Mouse (Mus musculus): ENCODE measurements around the gene Gstt1. TPM values are rescaled to one million over a fixed set of nuclear protein-coding genes. Genes with fewer than 3 reads are reported as not detected.
"Not testable (repeated sequence)": the region's sequence is repeated elsewhere in the genome, so short reads cannot be mapped to it uniquely, and the experiment has no call there.

Gene Gstt1
- 1 to 10 TPM; 5.5 to 6.2 TPM for total RNA-seq (2021)
- long read RNA-seq, experiment 1, transcript Gstt1-201 (5 exons, 1,037 nt): major isoform, 5 of 5 reads
- long read RNA-seq, experiment 1, partial matches to known transcripts: 0 of 5 reads
- long read RNA-seq, experiment 1, other reads (novel, unspliced or antisense): 0 of 5 reads
- long read RNA-seq, experiment 2, transcript Gstt1-201 (5 exons, 1,037 nt): major isoform, 5 of 8 reads
- long read RNA-seq, experiment 2, partial matches to known transcripts: 1 of 8 reads
- long read RNA-seq, experiment 2, other reads (novel, unspliced or antisense): 2 of 8 reads

DNA sequence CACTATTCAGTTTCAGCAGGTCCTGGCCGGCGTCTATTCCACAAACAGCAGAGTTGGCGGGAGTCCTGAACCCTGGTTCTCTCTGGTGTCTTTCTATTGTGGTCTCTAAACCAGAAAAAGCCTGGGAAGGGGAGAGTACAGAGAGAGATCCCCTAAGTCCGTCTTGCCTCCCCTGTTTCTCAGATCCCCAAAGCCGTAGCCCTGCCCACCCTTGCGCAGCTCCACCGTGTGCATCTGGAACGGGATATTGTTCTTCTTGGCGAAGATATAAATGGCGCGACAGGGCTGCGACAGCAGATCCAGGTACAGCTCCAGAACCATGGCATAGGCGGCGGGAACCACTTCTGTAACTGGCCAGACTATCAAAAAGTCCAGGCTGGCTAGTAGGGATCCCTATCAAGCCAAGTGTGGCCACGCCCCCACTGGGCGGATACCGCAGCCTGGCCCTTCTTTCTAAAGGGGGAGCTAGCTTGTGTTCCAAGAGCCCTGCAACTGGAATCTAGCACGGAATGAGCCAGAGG lies at the start of gene Gstt1:
Gstt1 (minus strand) TSS at position 409 of the 521 bp plus-strand sequence.
- DNase-seq: peak; percentile 64

DNA sequence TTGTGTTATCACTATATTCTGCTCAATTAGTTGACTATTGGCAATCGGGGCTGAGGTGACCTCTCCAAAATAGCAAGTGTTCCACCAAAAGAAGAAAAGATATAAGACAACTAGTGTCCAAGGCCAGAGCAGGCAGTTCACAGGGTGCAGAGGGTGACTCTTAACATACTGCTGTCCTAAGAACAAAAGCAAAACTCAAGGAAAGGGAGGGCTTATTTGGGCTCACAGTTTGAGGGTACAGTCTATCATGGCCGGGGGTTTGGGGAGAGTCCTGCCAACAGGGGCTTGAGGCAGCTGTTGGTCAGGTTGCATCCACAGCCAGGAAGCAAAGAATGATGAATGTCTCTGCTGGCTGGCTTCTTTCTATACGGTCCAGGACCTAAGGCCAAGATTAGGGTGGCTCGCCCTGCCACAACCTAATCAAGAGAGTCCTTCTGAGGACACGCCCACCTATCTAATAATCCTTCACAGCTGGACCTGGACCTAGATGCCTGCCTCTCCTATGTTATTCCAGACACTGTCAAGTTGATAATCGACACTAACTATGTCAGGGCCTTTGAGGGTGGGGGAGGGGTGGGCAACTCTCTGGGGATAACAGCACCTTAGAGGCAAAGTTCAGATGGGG lies 47.0 kb upstream of the Gstt1 start:
- no peak for DNase-seq

DNA sequence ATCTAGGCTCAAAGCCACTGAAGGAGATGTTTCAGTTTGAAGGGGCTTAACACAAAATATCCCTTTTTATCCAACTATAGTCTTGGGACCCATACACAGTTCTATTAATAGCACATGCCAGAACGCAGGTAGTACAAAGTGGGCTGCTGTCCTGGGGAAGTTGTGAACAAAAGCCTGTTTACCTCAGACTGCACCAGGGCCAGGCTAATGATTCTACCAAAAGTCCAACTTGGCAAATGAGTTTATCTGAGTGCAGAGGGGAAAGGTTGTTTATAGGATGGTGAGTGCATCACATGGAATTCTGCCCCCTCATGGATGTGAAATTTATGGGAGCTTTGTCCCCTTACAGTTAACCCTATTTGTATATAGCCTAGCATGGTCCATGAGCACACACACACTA lies 46.4 kb upstream of the Gstt1 start:
- no peak for DNase-seq

DNA sequence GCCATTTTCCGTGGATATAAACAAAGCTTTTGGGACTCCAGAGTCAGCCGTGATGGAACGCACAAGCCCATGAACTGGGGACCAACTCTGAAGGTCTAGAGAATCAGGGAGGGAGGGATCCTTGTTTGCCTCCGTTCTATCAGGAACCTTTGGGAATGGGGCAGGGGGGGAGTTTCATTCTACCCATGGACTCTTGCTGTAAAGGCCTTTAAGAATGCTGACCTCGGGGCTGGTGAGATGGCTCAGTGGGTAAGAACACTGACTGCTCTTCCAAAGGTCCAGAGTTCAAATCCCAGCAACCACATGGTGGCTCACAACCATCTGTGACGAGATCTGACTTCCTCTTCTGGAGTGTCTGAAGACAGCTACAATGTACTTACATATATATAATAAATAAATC lies 45.5 kb upstream of the Gstt1 start:
- DNase-seq: not testable (repeated sequence)

DNA sequence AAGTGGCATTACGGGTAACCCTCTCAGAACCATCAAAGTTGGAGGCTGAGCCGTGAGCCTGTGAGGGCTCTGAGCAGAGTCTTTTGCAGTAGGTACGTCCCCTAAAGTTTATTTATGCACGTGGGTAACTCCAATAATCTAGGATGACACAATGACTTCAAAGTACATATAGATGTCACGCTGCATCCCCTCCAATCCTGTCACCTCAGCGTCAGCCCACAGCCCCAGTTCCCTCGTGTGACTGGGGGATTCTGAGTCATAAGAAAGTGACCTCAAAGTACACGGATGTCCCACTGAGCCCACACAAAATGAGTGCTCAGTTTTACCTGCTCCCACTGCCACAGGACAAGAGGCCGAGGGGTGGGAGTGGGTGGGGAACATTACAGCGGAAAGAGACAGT lies 40.7 kb upstream of the Gstt1 start:
- DNase-seq: no peak

DNA sequence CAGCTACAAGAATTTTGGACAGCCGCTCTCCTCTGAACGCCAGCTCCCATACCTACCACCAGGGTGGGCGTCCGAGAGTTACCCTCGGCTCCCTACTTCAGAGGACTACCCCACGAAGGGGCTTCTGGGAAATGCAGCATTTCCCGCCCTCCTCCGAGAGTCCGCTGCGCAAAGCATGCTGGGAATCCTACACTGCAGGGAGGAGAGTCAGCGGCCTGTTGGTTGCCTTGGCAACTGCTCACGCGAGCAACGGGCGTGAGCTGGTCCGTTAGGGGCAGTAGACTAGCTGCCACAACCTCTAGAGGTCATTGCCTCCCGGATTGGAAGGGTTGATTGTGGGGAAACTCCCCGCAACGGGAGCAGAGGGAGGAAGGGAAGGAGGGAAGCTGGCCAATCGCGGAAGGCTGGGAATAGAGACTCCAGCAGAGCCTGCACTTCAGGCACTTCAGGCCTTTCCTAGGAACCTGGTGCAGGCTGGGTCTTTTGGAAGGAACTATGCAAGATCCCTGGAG lies 38.9 kb upstream of the Gstt1 start, which contains the start of gene Gstt2:
Gstt2 (minus strand) TSS at position 177 of the 512 bp plus-strand sequence.
- peak; percentile 91 for DNase-seq

DNA sequence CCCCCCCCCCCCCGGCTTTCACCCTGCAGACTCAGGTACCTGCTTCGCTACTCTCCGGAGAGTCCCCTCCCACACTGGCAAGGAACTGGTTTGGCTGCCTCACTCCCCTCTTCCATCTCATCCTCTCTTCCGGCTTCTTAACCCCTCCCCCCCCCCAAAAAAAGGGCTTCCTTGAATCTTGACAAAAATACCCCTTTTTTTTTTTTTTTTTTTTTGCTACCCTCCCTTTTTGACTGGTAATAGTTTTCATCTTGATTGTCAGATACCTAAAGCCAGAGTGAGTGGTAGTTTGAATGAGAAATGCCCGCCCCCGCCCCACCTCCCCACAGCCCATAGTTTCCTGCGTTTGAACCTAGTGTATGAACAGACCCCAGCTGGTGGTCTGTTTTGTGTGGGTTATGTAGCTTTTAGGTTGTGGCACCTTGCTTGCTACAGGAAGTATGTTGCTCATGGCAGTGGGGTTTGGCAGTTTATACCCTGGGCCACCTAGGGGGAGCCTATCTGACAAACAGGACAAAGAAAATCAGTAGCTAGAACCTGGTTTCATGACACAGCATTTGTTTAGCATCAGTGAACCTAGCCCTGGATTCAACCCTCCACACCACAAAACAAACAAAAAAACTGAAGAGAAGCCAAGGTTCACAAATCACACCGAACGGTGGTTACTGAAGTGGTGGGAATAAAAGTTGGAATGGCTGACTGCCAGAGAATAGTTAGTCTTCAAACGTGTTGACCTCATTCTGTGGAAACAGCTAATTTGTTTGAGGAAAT lies 37.6 kb upstream of the Gstt1 start:
- no peak for DNase-seq

DNA sequence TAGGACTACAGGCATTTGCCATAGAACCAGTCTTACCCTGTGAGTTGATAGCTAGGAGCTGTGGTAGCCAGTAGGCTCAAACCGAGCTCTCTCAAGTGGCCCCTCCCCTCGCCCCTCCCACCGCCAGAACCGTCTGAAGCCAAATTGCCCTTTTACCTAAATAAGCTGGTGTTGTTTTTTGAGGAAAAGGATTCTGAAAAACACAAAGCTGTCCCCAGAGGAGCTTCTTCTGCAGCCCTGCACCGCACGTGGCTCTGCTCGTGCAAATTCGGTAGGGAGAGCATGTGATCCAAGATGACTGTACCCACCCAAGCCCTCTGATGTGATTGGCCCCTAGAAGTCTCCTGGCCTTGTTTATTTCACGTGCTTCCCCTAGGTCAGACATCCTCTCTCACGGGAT lies 36.9 kb upstream of the Gstt1 start:
- DNase-seq: peak; percentile 74

DNA sequence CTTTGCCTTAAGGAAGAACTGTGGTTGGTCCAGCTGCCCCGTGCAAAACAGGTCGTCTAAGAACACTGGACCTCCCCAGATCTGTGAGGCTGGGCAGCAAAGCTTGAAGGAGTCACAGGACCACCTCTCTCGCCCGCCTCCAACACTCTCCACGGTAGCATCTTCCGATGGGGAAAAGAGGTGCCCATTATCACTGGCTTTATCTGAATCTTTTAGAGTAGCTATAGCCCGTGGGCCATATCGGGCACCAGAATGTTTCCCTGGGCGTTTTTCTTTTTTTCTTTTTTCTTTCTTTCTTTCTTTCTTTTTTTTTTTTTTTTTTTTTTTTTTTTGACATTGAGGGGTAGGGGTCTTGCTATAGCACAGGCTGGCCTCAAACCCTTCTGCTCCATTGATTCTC lies 36.3 kb upstream of the Gstt1 start:
- no peak for DNase-seq

DNA sequence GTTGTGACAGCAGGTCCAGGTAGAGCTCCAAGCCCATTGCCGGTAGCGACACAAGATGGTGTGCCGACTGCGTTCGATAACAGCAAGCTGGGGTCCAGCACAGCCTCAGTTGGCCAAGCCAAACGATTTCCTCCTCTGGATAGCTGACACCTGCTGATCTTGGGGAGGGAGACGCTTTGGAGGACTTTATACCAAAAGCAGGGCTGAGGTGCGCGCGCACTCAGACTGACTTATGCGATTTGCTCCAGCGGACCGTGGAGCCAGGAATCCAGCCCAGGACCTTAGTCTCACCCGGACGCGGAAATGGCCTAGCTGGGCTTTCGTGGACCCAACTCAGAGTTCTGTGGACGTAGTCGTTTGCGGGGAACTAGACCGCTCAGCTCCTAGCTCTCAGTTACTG lies 35.9 kb upstream of the Gstt1 start:
- DNase-seq: peak; percentile 71

DNA sequence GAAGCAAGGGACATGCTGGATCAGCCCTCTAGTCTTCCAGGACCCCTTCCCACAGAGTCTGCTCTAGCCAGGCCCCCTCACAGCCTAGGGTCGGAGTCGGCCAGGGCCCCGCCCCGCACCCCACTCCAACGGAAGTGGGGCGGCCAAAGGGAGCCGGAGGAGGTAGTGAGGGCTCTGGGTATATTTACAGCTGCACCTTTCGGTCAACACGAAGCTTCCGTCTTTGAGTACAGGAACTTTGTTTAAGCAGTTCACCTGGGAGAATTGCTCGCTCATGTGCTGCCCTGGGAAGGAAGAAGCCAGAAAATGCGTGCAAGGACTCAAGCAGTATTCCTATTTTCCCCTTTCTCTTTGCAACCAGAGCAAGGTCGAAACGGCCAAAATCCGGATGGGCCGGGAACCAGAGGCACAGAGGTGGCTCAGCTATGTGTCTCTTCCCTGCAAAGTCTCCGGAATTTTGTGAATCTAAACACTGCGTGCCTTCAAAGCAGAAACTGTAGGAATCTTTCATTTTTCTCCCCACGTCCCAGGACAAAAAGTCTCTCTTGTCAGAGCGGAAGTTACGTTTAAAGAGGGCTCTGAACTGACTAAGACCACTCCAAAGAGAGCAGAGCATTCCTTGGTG lies 35.2 kb upstream of the Gstt1 start:
- DNase-seq: no peak

DNA sequence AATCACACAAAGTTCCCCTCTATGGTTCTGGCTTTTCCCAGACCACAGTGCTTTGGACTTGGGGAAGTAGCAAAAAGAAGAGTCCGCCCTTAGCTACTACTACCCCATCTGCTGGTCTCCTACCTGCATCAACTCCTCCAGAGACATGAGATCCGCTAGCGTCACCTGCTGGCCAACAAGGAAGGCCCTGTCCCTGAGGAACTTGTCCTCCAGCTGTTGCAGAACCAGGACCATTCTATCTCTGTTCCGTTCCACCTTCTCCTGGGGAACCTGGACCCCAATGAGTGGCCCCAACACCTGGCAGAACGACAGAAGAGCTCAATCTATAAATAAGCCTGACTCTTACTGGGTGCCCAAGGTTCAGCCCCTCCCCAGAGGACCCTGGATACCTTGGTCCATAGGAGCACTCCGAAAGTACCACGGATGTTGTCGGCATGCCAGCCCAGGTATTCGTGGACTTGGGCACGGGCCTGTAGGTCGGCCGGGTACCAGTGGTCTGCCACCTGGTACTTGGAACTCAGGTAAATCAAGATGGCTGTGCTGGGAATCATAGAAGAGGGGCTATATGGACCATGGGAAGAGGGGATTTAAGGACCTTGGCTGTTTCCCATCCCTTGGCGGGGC lies 34.0 kb upstream of the Gstt1 start:
- peak; percentile 53 for DNase-seq

DNA sequence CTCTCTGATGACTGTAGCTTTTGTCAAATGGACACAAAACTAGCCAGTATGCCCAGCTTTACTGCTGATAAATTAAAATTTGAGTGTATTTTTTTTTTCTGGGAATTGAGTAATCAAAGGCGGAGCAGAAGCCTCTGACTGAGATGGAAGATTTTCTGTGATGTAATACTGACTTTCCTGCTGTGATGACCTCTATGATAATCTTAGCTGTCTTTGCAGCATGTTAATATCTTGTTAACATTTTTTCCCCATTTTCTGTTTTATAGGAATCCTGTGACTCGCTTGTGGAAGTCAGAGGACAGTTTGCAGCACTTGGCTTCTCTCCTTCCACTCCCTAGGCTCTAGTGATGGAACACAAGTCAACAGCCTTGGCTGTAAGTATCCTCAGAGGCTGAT lies 31.9 kb upstream of the Gstt1 start:
- no peak for DNase-seq

DNA sequence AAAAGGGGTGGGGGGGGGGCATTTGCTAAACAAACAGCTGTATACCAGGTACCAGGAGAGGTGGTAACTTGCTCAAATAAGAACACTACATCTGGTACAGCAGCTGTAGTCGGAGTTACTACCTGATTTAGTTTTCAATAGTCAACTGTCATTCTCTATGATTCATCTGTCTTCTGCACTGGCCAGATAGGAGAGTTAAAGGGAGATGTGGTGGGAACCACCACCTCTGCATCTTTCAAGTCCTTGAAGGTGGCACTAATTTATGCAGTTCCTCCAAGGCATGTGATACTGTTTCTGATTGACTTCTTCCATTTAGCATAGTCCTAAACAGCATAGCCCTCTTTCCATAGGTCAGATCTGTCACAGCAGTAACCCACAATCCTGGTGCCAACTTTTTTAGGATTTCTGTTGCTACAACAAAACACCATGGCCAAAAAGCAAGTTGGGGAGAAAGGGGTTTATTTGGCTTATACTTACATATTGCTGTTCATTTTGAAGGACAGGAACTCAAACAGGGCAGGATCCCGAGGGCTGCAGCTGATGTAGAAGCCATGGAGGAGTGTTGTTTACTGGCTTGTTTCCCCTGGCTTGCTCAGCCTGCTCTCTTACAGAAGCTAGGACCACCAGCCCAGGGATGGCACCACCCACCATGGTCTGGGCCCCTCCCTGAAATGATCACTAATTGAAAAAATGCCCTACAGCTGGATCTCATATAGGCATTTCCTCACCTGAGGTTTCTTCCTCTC lies 31.3 kb upstream of the Gstt1 start:
- no peak for DNase-seq

DNA sequence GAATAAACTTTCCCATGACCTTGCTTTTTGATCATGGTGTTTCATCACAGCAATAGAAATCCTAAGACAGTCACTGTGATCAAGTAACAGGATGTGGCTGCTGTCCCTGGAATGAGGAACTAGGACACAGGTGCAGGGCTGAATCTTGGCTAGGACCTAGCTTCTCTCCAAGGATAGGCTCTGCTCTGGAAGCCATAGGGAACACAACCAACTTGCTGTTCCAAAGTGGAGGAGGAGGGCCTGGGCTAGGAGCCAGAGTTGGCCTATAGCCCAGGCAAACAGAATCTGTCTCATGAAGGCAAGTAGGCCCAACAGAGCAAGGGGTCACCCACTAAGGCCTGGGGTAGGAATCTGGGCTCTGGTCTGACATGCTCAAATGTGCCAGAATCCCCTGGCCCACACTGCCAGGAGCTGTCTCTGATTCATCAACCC lies 30.1 kb upstream of the Gstt1 start:
- peak; percentile 91 for DNase-seq

DNA sequence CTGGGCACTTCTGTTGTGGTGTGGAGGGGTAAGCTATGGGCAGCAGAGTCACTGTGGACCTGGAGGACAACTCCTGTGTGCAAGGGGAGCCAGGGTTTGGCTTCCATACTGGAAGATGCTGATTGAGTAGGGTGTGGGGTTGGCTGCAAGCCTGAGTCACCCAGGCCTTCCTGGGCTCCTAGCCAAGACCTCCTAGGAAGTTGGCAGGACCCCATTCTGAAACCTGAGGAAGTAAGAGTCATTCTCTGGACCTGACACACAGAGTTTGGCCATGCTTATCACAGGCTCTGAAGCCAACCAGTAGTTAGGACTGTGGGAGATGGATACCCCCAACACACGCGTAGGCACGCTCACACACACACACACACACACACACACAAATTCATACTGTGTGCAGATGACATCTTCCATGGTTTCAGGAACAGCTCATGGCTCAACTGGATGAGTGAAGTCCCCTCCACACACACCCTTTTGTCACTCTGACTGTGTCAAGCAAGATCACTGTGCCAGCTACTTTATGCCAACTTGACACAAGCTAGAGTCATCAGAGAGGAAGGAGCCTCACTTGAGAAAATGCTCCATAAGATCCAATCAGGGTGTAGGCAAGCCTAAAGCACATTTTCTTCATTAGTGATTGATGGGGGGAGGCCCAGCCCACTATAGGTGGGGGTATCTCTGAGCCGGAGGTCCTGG lies 29.4 kb upstream of the Gstt1 start:
- DNase-seq: peak; percentile 72

DNA sequence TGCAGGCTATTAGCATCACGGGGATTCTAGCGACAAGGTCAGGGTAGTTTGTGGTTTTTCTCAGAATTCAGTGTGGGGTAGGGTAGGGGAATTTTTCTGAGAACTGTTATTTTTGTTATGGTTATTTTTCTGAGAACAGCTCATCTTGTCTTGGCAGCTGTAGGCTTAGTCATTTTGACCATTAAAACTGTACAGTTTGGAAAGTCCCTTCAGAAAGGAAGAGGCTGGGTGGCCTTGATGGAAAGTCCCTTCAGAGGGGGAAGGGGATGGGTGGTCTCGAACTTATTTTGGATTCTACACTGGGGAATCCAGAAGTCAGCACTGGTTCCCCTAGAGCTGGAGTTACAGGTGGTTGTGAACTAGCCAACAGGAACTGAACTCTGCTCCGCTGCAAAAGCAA lies 26.1 kb upstream of the Gstt1 start:
- DNase-seq: no peak

DNA sequence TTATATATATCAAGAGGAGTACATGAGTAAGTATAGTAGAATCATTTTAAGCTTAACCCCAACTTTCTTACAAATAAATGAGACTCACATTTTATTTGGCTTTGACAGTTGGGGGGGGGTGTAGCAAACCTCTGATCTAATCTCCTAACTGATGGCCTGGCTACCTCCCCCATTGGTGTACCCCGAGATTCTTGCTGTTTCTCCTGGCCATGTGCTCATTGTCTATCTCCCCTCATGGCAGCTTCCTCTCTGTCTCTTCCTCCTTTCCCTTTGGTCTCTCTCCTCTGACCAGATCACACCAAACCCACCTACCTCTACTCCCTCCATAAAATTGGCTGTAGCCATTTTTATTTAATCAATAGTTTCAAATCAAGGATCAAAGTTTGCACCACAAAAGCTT lies 25.4 kb upstream of the Gstt1 start:
- DNase-seq: no peak

DNA sequence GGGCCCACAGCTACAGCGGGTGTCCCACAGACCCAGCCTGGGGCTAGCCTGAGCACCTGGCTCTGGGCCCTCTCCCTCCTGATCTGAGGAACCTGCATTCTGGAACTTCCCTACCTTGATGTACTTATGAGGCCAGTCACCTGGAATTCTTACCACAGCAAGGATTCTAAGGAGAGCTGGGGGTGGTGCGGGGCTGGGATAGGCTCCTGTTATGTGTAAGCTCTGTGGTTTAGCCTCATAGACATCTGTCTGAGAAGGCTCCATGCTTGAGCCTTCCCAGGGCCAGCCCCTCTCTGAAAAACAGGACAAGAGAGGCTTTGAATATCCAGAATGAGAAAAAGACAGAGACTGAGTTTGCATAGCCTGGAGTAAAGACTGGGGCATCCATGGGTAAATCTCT lies 24.1 kb upstream of the Gstt1 start, which contains the start of gene Gstt4:
Gstt4 (minus strand) TSS at position 101 of the 400 bp plus-strand sequence.
- no peak for DNase-seq

DNA sequence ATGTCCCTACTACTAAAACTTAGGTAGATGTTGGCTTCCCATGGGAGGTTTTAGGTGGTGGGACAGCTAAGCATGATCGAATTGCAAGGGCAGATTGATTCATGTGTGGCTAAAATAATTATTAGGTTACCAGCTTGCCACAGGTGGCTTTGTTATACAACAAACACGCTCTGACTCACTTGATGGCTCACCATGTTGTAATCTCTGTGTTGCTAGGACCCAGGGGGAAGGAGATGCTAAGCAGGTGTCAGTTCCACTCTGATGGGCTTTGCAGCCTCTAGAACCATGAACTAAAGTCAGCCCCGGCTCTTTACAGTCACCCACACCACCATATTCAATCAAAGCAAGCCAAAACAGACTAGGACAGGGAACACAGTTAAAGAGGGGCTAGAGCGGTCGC lies 21.5 kb upstream of the Gstt1 start:
- DNase-seq: no peak
